Comparison of ENCODE assay signal across 8 mouse cellular contexts in the genomic region with DNA sequence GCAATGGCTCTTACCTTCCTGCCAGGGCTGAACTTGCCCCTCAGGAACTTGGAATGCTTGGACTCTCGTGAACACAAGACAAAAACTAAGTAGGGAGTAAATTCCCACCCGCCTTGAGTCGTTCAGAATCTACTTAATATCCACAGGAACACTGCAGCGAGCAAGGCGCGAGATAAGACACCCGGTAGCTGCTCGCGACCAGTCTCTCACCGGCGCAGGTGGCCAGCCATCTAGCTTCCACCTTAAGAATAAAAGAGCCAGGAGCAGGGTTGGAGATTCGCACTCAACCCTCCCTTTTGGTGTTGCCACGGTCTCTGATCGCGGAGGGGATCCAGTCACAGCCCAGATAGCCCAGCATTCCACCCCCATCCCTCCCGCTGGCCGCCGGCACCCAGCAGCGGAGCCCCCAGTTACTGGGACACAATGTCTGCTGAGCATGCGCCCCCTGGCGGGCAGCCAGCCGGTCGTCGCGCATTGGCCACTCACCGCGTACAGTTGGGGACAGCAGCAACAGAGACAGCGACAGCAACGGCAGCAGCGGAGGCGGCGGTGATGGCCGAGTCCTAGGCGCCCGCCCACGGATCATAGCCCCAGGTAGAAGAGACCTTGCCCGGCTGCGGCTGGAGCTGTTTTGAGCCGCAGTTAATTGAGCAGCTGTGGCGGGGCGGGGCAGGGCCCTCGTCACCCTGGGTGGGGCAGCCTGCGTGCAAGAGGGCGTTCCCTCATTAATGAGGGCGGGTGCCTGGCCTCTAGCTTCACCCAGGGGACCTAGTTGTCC. TPM values are rescaled to one million over a fixed set of nuclear protein-coding genes. Genes with fewer than 3 reads are reported as not detected.
DNase-seq lines count a peak whose midpoint lies in the region; ATAC-seq and TF ChIP-seq lines count a peak whose summit lies in the region.

Cd55 (minus strand) TSS at position 661 of the 778 bp plus-strand sequence.

- peak within 1 kb of the TSS; percentile 86 for H3K4me2 ChIP-seq in embryonic facial prominence, embryonic 14.5 days (ENCODE audit: low read depth, low read length)
- peak within 1 kb of the TSS; percentile 82 for H3K4me2 ChIP-seq in limb, embryonic 13.5 days (replicated peaks)
- peak within 1 kb of the TSS; percentile 83 for H3K4me2 ChIP-seq in midbrain, postnatal 0 days (ENCODE audit: low read depth, low read length, poor library complexity, severe bottlenecking)

- H3K27me3 ChIP-seq in embryonic facial prominence, embryonic 14.5 days (replicated peaks; ENCODE audit: control insufficient read depth, insufficient read depth, low read length) = no peaks in the 10 kb centered on the region
- H3K27me3 ChIP-seq in heart, adult 2 months (ENCODE audit: control insufficient read depth, insufficient read depth, low read length) = no peaks in the 10 kb centered on the region
- no peaks in the 10 kb centered on the region for H3K27me3 ChIP-seq in limb, embryonic 13.5 days
- no peaks in the 10 kb centered on the region for H3K27me3 ChIP-seq in midbrain, postnatal 0 days (ENCODE audit: insufficient read depth, low read length)

- intact Hi-C loops in heart, adult 2 months (cut with DNase I) = loop anchor here (1.0 to 5.0 kb wide), 2 partner anchors 50 to 85 kb away; no protein-coding TSS in a partner anchor

- H3K4me1 ChIP-seq in embryonic facial prominence, embryonic 14.5 days (ENCODE audit: control insufficient read depth, insufficient read depth, low read length) = no peaks in the 10 kb centered on the region
- H3K4me1 ChIP-seq in heart, adult 2 months (ENCODE audit: control insufficient read depth, insufficient read depth, low read length) = no peaks in the 10 kb centered on the region
- H3K4me1 ChIP-seq in limb, embryonic 13.5 days = no peaks in the 10 kb centered on the region
- no peaks in the 10 kb centered on the region for H3K4me1 ChIP-seq in midbrain, postnatal 0 days (ENCODE audit: insufficient read depth, low read length)

- no peaks in the 10 kb centered on the region for H3K9me3 ChIP-seq in embryonic facial prominence, embryonic 14.5 days (ENCODE audit: control insufficient read depth, low read length)
- no peaks in the 10 kb centered on the region for H3K9me3 ChIP-seq in limb, embryonic 13.5 days
- no peaks in the 10 kb centered on the region for H3K9me3 ChIP-seq in midbrain, postnatal 0 days (ENCODE audit: low read length)

- H3K79me2 ChIP-seq in heart, adult 2 months (replicated peaks; ENCODE audit: control insufficient read depth, insufficient read depth, low read length) = no peaks in the 10 kb centered on the region

- peak within 1 kb of the TSS; percentile 60 for H3K9ac ChIP-seq in embryonic facial prominence, embryonic 14.5 days (ENCODE audit: low read depth, low read length)
- H3K9ac ChIP-seq in heart, adult 2 months (ENCODE audit: low read depth, low read length) = peak within 1 kb of the TSS; percentile 67
- peak within 1 kb of the TSS; percentile 67 for H3K9ac ChIP-seq in limb, embryonic 13.5 days
- peak within 1 kb of the TSS; percentile 89 for H3K9ac ChIP-seq in midbrain, postnatal 0 days (replicated peaks; ENCODE audit: low read length, poor library complexity, severe bottlenecking)

- TF ChIP-seq POLR2A in heart, adult 2 months (IDR thresholded peaks at IDR 0.05; ENCODE audit: insufficient read depth, low read depth, low read length) = peak; percentile 56; the same call in 1 of the 2 replicates

- no peaks in the 10 kb centered on the region for H3K36me3 ChIP-seq in embryonic facial prominence, embryonic 14.5 days (ENCODE audit: control insufficient read depth, insufficient read depth, low read length)
- H3K36me3 ChIP-seq in heart, adult 2 months (ENCODE audit: control insufficient read depth, insufficient read depth, low read length) = no peaks in the 10 kb centered on the region; the same call in 1 of the 2 replicates
- no peaks in the 10 kb centered on the region for H3K36me3 ChIP-seq in limb, embryonic 13.5 days
- no peaks in the 10 kb centered on the region for H3K36me3 ChIP-seq in midbrain, postnatal 0 days (ENCODE audit: insufficient read depth, low read length)

- peak; percentile 94 for ATAC-seq in embryonic facial prominence, embryonic 14.5 days (ENCODE audit: low read depth)
- peak; percentile 89 for ATAC-seq in limb, embryonic 13.5 days (ENCODE audit: low FRiP score, low read depth)
- ATAC-seq in midbrain, postnatal 0 days (ENCODE audit: low FRiP score) = peak; percentile 94

- DNase-seq in 3134 (ENCODE audit: extremely low read depth, insufficient read length, low spot score) = peak; percentile 8
- peak; percentile 54 to 74 for DNase-seq in adrenal gland, postnatal 4 days (ENCODE audit: low spot score in 2 of 2)
- peak; percentile 87 for DNase-seq in embryonic facial prominence, embryonic 14.5 days (ENCODE audit: low spot score)
- peak; percentile 90 for DNase-seq in heart, adult 2 months
- peak; percentile 57 to 82 for DNase-seq in kidney, adult 8-10 months
- DNase-seq in midbrain, postnatal 0 days (ENCODE audit: low spot score) = peak; percentile 91
- peak; percentile 87 to 93 for DNase-seq in spleen, postnatal 14 days (ENCODE audit: low spot score in 2 of 2)

- WGBS in embryonic facial prominence, embryonic 14.5 days = under 1% methylated on average over 36 of the region's 45 CpGs
- WGBS in heart, adult 2 months = under 1% methylated on average over 45 of the region's 45 CpGs
- WGBS in limb, embryonic 13.5 days = under 1% methylated on average over 44 of the region's 45 CpGs
- WGBS in midbrain, postnatal 0 days = under 1% methylated on average over 44 of the region's 45 CpGs

- 0 out of 2 replicates have a peak, but pooled peaks have one; percentile 13 for TF ChIP-seq EP300 in heart, adult 2 months (IDR thresholded peaks at IDR 0.05; ENCODE audit: insufficient read depth, low read depth, low read length)

- peak; percentile 87 for TF ChIP-seq CTCF in heart, adult 2 months (IDR thresholded peaks at IDR 0.05)
- TF ChIP-seq CTCF in midbrain, postnatal 0 days (IDR thresholded peaks at IDR 0.05) = peak; percentile 92

- peak within 1 kb of the TSS; percentile 57 for H3K4me3 ChIP-seq in embryonic facial prominence, embryonic 14.5 days (ENCODE audit: low read depth, low read length)
- H3K4me3 ChIP-seq in heart, adult 2 months = peak within 1 kb of the TSS; percentile 60
- peak within 1 kb of the TSS; percentile 65 for H3K4me3 ChIP-seq in limb, embryonic 13.5 days
- H3K4me3 ChIP-seq in midbrain, postnatal 0 days (ENCODE audit: low read depth, low read length) = peak within 1 kb of the TSS; percentile 80

- H3K27ac ChIP-seq in embryonic facial prominence, embryonic 14.5 days (replicated peaks; ENCODE audit: low read depth, low read length) = no peak within 1 kb of the TSS
- H3K27ac ChIP-seq in heart, adult 2 months = peak within 1 kb of the TSS; percentile 83
- H3K27ac ChIP-seq in limb, embryonic 13.5 days = no peak within 1 kb of the TSS
- H3K27ac ChIP-seq in midbrain, postnatal 0 days (ENCODE audit: low read depth, low read length) = peak within 1 kb of the TSS; percentile 78

RNA-seq across cellular contexts. Expression of gene Cd55, which starts in this region (rescaled TPM):
- 10 to 100 TPM; 13.6 to 16.8 TPM for total RNA-seq in adrenal gland, postnatal 4 days (2021)
- 23.6 and 23.8 TPM in 2 replicates for polyA plus RNA-seq in embryonic facial prominence, embryonic 14.5 days (2014; fragmentation: Nextera tagmentation; extraction: Ambion mirVana)
- total RNA-seq in heart, adult 2 months (2021) = 1 to 10 TPM; 7.6 to 8.3 TPM
- polyA plus RNA-seq in heart, adult 2 months (2012; rRNA removed) = 8.0 and 15.4 TPM in 2 replicates
- 5.0 and 6.1 TPM in 2 replicates for polyA plus RNA-seq in limb, embryonic 13.5 days (2015; fragmentation: Nextera tagmentation; extraction: Ambion mirVana)
- 14.0 and 21.3 TPM in 2 replicates for total RNA-seq in midbrain, postnatal 0 days (2014; rRNA removed)
- polyA plus RNA-seq in midbrain, postnatal 0 days (2015; fragmentation: Nextera tagmentation; extraction: Ambion mirVana) = 12.3 and 12.8 TPM in 2 replicates

Comparison
In these comparisons a context has a peak if more than half of its experiments do, and no peak if none do; other contexts are left out.
1. DNase-seq: peak in every context shown above with its lines; median percentile 91 in midbrain, postnatal 0 days; 90 in heart, adult 2 months; 90 in spleen, postnatal 14 days; 87 in embryonic facial prominence, embryonic 14.5 days; 70 in kidney, adult 8-10 months; 64 in adrenal gland, postnatal 4 days; 8 in 3134.
2. H3K27ac ChIP-seq: peak in heart, adult 2 months (single experiment) and midbrain, postnatal 0 days (single experiment); none in embryonic facial prominence, embryonic 14.5 days (single experiment) and limb, embryonic 13.5 days (single experiment).
3. Peak in every context shown above with its lines, with median percentiles within 50 percentile points of each other: ATAC-seq, H3K4me2 ChIP-seq, H3K4me3 ChIP-seq and H3K9ac ChIP-seq.